Mouse (Mus musculus): ENCODE data around the gene Cdk5rap2. TPM values are rescaled to one million over a fixed set of nuclear protein-coding genes. Genes with fewer than 3 reads are reported as not detected.

Gene Cdk5rap2
- 3.3 and 3.4 TPM in 2 replicates for polyA plus RNA-seq (2015; fragmentation: Nextera tagmentation; extraction: Ambion mirVana)

GRCm38 (mm10) chr4:70409994-70410721 lies at the start of gene Cdk5rap2:
Cdk5rap2 (minus strand) TSS chr4:70410443.
- Histone ChIP-seq H3K36me3 (replicated peaks; ENCODE audit: insufficient read depth, low read length) (no peaks in the 10 kb centered on the region), H3K4me1 (ENCODE audit: insufficient read depth) (peaks cover 3% of the 10 kb centered on the region; the same call in 1 of the 2 replicates), H3K4me3 (ENCODE audit: low read depth, low read length) (peak within 1 kb of the TSS; percentile 89), H3K9ac (replicated peaks) (peak within 1 kb of the TSS; percentile 81), H3K27ac (ENCODE audit: low read depth) (peak within 1 kb of the TSS; percentile 45), H3K27me3 (ENCODE audit: insufficient read depth, low read length) (no peaks in the 10 kb centered on the region), H3K9me3 (ENCODE audit: low read length) (no peaks in the 10 kb centered on the region), H3K4me2 (ENCODE audit: low read depth, low read length) (peak within 1 kb of the TSS; percentile 91)
- peak; percentile 96 for DNase-seq
- peak; percentile 100 for ATAC-seq
- TF ChIP-seq EP300 (IDR thresholded peaks at IDR 0.05; ENCODE audit: low read depth) (peak; percentile 60; the same call in 1 of the 2 replicates), CTCF (IDR thresholded peaks at IDR 0.05; ENCODE audit: low read depth) (peak; percentile 31)
- under 1% methylated on average over 55 of the region's 55 CpGs for WGBS (ENCODE audit: insufficient replicate concordance)

GRCm38 (mm10) chr4:70452161-70452560 lies 41.9 kb upstream of the Cdk5rap2 start:
- TF ChIP-seq EP300 (IDR thresholded peaks at IDR 0.05; ENCODE audit: low read depth) (no peak), CTCF (IDR thresholded peaks at IDR 0.05; ENCODE audit: low read depth) (no peak)

GRCm38 (mm10) chr4:70451750-70452149 lies 41.5 kb upstream of the Cdk5rap2 start:
- Histone ChIP-seq H3K4me1 (ENCODE audit: insufficient read depth) (no peaks in the 10 kb centered on the region; the same call in 1 of the 2 replicates), H3K9me3 (ENCODE audit: low read length) (no peaks in the 10 kb centered on the region), H3K27ac (ENCODE audit: low read depth) (no peak overlapping the region), H3K36me3 (replicated peaks; ENCODE audit: insufficient read depth, low read length) (peaks cover 7% of the 10 kb centered on the region; the same call in 1 of the 2 replicates), H3K4me2 (ENCODE audit: low read depth, low read length) (no peak overlapping the region), H3K4me3 (ENCODE audit: low read depth, low read length) (no peak overlapping the region), H3K9ac (replicated peaks) (no peak overlapping the region), H3K27me3 (ENCODE audit: insufficient read depth, low read length) (no peaks in the 10 kb centered on the region)
- ATAC-seq (peak; percentile 51; the same call in 1 of the 2 replicates), DNase-seq (peak; percentile 32)
- WGBS (ENCODE audit: insufficient replicate concordance): 0% methylated on average over 2 of the region's 2 CpGs
- TF ChIP-seq EP300 (IDR thresholded peaks at IDR 0.05; ENCODE audit: low read depth) (no peak), CTCF (IDR thresholded peaks at IDR 0.05; ENCODE audit: low read depth) (peak; percentile 88)

More at GRCm38 (mm10) chr4:70452161-70452560, 41.9 kb upstream of the Cdk5rap2 start:
- Histone ChIP-seq H3K4me1 (ENCODE audit: insufficient read depth) (no peaks in the 10 kb centered on the region; the same call in 1 of the 2 replicates), H3K27ac (ENCODE audit: low read depth) (no peak overlapping the region), H3K27me3 (ENCODE audit: insufficient read depth, low read length) (no peaks in the 10 kb centered on the region), H3K9ac (replicated peaks) (no peak overlapping the region), H3K4me2 (ENCODE audit: low read depth, low read length) (no peak overlapping the region), H3K9me3 (ENCODE audit: low read length) (no peaks in the 10 kb centered on the region), H3K36me3 (replicated peaks; ENCODE audit: insufficient read depth, low read length) (peaks cover 6% of the 10 kb centered on the region; the same call in 1 of the 2 replicates), H3K4me3 (ENCODE audit: low read depth, low read length) (no peak overlapping the region)
- ATAC-seq: peak; percentile 80
- DNase-seq: no peak
- WGBS (ENCODE audit: insufficient replicate concordance): 71% methylated on average over 3 of the region's 3 CpGs

- no peak for DNase-seq
- TF ChIP-seq CTCF (IDR thresholded peaks at IDR 0.05; ENCODE audit: low read depth) (peak; percentile 48), EP300 (IDR thresholded peaks at IDR 0.05; ENCODE audit: low read depth) (no peak)
- H3K4me2 ChIP-seq (ENCODE audit: low read depth, low read length): no peak overlapping the region
- H3K9me3 ChIP-seq (ENCODE audit: low read length): no peaks in the 10 kb centered on the region
- H3K4me3 ChIP-seq (ENCODE audit: low read depth, low read length): no peak overlapping the region
- H3K27me3 ChIP-seq (ENCODE audit: insufficient read depth, low read length): no peaks in the 10 kb centered on the region
- H3K27ac ChIP-seq (ENCODE audit: low read depth): no peak overlapping the region
- WGBS (ENCODE audit: insufficient replicate concordance): 64% methylated on average over 1 of the region's 1 CpGs
- no peaks in the 10 kb centered on the region for H3K4me1 ChIP-seq (ENCODE audit: insufficient read depth)
- peaks cover 5% of the 10 kb centered on the region; the same call in 1 of the 2 replicates for H3K36me3 ChIP-seq (replicated peaks; ENCODE audit: insufficient read depth, low read length)
- no peak overlapping the region for H3K9ac ChIP-seq (replicated peaks)
- ATAC-seq: no peak
These were observed 39.4 kb upstream of the Cdk5rap2 start for GRCm38 (mm10) chr4:70449668-70450067.

GRCm38 (mm10) chr4:70446774-70447173 lies 36.5 kb upstream of the Cdk5rap2 start:
- H3K36me3 ChIP-seq (replicated peaks; ENCODE audit: insufficient read depth, low read length): 0 out of 2 replicates have a peak, but pooled peaks cover 4% of the 10 kb centered on the region
- H3K27me3 ChIP-seq (ENCODE audit: insufficient read depth, low read length): no peaks in the 10 kb centered on the region
- no peak overlapping the region for H3K27ac ChIP-seq (ENCODE audit: low read depth)
- no peaks in the 10 kb centered on the region for H3K4me1 ChIP-seq (ENCODE audit: insufficient read depth)
- TF ChIP-seq CTCF (IDR thresholded peaks at IDR 0.05; ENCODE audit: low read depth): no peak
- TF ChIP-seq EP300 (IDR thresholded peaks at IDR 0.05; ENCODE audit: low read depth): no peak
- WGBS (ENCODE audit: insufficient replicate concordance): 81% methylated on average over 3 of the region's 3 CpGs
- H3K9me3 ChIP-seq (ENCODE audit: low read length): no peaks in the 10 kb centered on the region
- H3K4me2 ChIP-seq (ENCODE audit: low read depth, low read length): no peak overlapping the region
- no peak overlapping the region for H3K4me3 ChIP-seq (ENCODE audit: low read depth, low read length)
- no peak overlapping the region for H3K9ac ChIP-seq (replicated peaks)
- DNase-seq: no peak
- no peak for ATAC-seq

- DNase-seq: no peak
- no peak for TF ChIP-seq CTCF (IDR thresholded peaks at IDR 0.05; ENCODE audit: low read depth)
- TF ChIP-seq EP300 (IDR thresholded peaks at IDR 0.05; ENCODE audit: low read depth): no peak
- H3K36me3 ChIP-seq (replicated peaks; ENCODE audit: insufficient read depth, low read length): no peaks in the 10 kb centered on the region
- no peak overlapping the region for H3K27ac ChIP-seq (ENCODE audit: low read depth)
- ATAC-seq: no peak
- no peaks in the 10 kb centered on the region for H3K4me1 ChIP-seq (ENCODE audit: insufficient read depth)
- H3K9me3 ChIP-seq (ENCODE audit: low read length): no peaks in the 10 kb centered on the region
- no peak overlapping the region for H3K4me3 ChIP-seq (ENCODE audit: low read depth, low read length)
- 58% methylated on average over 2 of the region's 2 CpGs for WGBS (ENCODE audit: insufficient replicate concordance)
- no peak overlapping the region for H3K9ac ChIP-seq (replicated peaks)
- no peak overlapping the region for H3K4me2 ChIP-seq (ENCODE audit: low read depth, low read length)
- H3K27me3 ChIP-seq (ENCODE audit: insufficient read depth, low read length): no peaks in the 10 kb centered on the region
These were observed 10.0 kb upstream of the Cdk5rap2 start for GRCm38 (mm10) chr4:70420202-70420601.

All from liver, postnatal 0 days (tissue).